Comparison of ENCODE assay signal across 8 mouse cellular contexts in the genomic region with DNA sequence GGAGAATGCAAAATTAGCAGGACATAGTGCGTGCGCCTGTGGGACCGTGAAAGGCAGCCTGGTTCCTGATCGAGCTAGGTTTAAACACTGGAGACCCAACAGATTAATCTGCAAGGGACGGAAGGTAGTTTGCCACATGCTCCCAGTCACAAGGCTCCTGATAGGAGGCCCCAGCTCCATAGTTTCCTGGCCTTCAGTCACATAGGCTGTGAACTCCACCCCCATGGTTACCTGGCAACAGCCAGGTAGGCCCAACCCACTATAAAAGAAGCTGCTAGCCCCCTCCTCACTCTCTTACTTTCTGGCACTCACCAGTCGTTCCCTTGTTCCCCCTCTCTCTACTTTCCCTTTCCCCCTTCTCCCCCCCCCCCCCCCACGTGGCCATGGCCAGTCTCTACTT. TPM values are rescaled to one million over a fixed set of nuclear protein-coding genes. Genes with fewer than 3 reads are reported as not detected.
DNase-seq lines count a peak whose midpoint lies in the region; ATAC-seq and TF ChIP-seq lines count a peak whose summit lies in the region.

No protein-coding gene starts in this region.

- H3K9ac ChIP-seq in lung, embryonic 14.5 days = no peak overlapping the region
- no peak overlapping the region for H3K9ac ChIP-seq in embryonic facial prominence, embryonic 13.5 days
- no peak overlapping the region for H3K9ac ChIP-seq in intestine, embryonic 14.5 days (ENCODE audit: low read length)

- peak; percentile 70 for ATAC-seq in lung, embryonic 14.5 days (ENCODE audit: insufficient read depth)
- peak; percentile 64; the same call in 1 of the 2 replicates for ATAC-seq in embryonic facial prominence, embryonic 13.5 days (ENCODE audit: insufficient number of reproducible peaks, insufficient read depth, low FRiP score, low TSS enrichment, low read depth)
- peak; percentile 82 for ATAC-seq in intestine, embryonic 14.5 days (replicated peaks; ENCODE audit: low FRiP score, low TSS enrichment, low read depth)
- peak; percentile 64 for ATAC-seq in megakaryocyte-erythroid progenitor cell, adult 5-6 weeks (replicated peaks; ENCODE audit: low FRiP score, low TSS enrichment, poor library complexity, severe bottlenecking)

- H3K4me2 ChIP-seq in lung, embryonic 14.5 days = peak overlapping the region; percentile 86
- H3K4me2 ChIP-seq in embryonic facial prominence, embryonic 13.5 days = peak overlapping the region; percentile 75
- H3K4me2 ChIP-seq in intestine, embryonic 14.5 days (ENCODE audit: low read length) = peak overlapping the region; percentile 76

- no peak overlapping the region for H3K27ac ChIP-seq in lung, embryonic 14.5 days (ENCODE audit: low read depth)
- H3K27ac ChIP-seq in embryonic facial prominence, embryonic 13.5 days = no peak overlapping the region
- peak overlapping the region; percentile 12; the same call in 1 of the 2 replicates for H3K27ac ChIP-seq in intestine, embryonic 14.5 days (ENCODE audit: low read depth)

- DNase-seq in lung, embryonic 14.5 days = peak; percentile 50
- no peak for DNase-seq in lung, postnatal 14 days
- DNase-seq in intestine, embryonic 14.5 days (ENCODE audit: low spot score) = no peak
- no peak for DNase-seq in spleen, postnatal 4 days (ENCODE audit: low spot score in 2 of 2)
- no peak for DNase-seq in right cerebral cortex, adult 2 months (ENCODE audit: low spot score in 2 of 2)
- DNase-seq in frontal cortex, postnatal 14 days (ENCODE audit: low spot score in 2 of 2) = no peak

- no peaks in the 10 kb centered on the region for H3K27me3 ChIP-seq in lung, embryonic 14.5 days (ENCODE audit: insufficient read depth, low read length)
- H3K27me3 ChIP-seq in embryonic facial prominence, embryonic 13.5 days = no peaks in the 10 kb centered on the region
- H3K27me3 ChIP-seq in intestine, embryonic 14.5 days (replicated peaks; ENCODE audit: control insufficient read depth, insufficient read depth, low read length) = no peaks in the 10 kb centered on the region

- 27% methylated on average over 7 of the region's 7 CpGs for WGBS in lung, embryonic 14.5 days
- WGBS in embryonic facial prominence, embryonic 13.5 days = 40% methylated on average over 7 of the region's 7 CpGs
- 34% methylated on average over 7 of the region's 7 CpGs for whole genome bisulfite sequencing in intestine, embryonic 14.5 days

- TF ChIP-seq CTCF in lung, embryonic 14.5 days (IDR thresholded peaks at IDR 0.05; ENCODE audit: low read depth) = no peak

- H3K4me3 ChIP-seq in lung, embryonic 14.5 days (ENCODE audit: low read depth, low read length) = peak overlapping the region; percentile 44
- peak overlapping the region; percentile 41 for H3K4me3 ChIP-seq in embryonic facial prominence, embryonic 13.5 days
- H3K4me3 ChIP-seq in intestine, embryonic 14.5 days (ENCODE audit: low read depth, low read length) = peak overlapping the region; percentile 32; the same call in 1 of the 2 replicates

- H3K4me1 ChIP-seq in lung, embryonic 14.5 days (ENCODE audit: insufficient read depth) = no peaks in the 10 kb centered on the region; the same call in 1 of the 2 replicates
- peaks cover 13% of the 10 kb centered on the region for H3K4me1 ChIP-seq in embryonic facial prominence, embryonic 13.5 days
- peaks cover 3% of the 10 kb centered on the region for H3K4me1 ChIP-seq in intestine, embryonic 14.5 days (replicated peaks; ENCODE audit: control insufficient read depth, insufficient read depth, low read length)

- no peaks in the 10 kb centered on the region for H3K36me3 ChIP-seq in lung, embryonic 14.5 days (ENCODE audit: insufficient read depth)
- H3K36me3 ChIP-seq in embryonic facial prominence, embryonic 13.5 days = no peaks in the 10 kb centered on the region
- no peaks in the 10 kb centered on the region for H3K36me3 ChIP-seq in intestine, embryonic 14.5 days (ENCODE audit: control insufficient read depth, insufficient read depth, low read length)

- no peaks in the 10 kb centered on the region for H3K9me3 ChIP-seq in lung, embryonic 14.5 days (ENCODE audit: low read depth, low read length)
- H3K9me3 ChIP-seq in embryonic facial prominence, embryonic 13.5 days = no peaks in the 10 kb centered on the region
- H3K9me3 ChIP-seq in intestine, embryonic 14.5 days (ENCODE audit: control insufficient read depth, low read length) = no peaks in the 10 kb centered on the region

RNA-seq across cellular contexts. Expression of a gene that starts 16.4 kb away (rescaled TPM):
- 139 and 140 TPM in 2 replicates for polyA plus RNA-seq in lung, embryonic 14.5 days (2014; fragmentation: Nextera tagmentation; extraction: Ambion mirVana)
- 121 and 126 TPM in 2 replicates for polyA plus RNA-seq in embryonic facial prominence, embryonic 13.5 days (2015; fragmentation: Nextera tagmentation; extraction: Ambion mirVana)
- polyA plus RNA-seq in intestine, embryonic 14.5 days (2014; fragmentation: Nextera tagmentation; extraction: Ambion mirVana) = 104 and 109 TPM in 2 replicates
- total RNA-seq in megakaryocyte-erythroid progenitor cell, adult 5-6 weeks (2014; fragmentation: Nextera tagmentation) = 118 and 119 TPM in 2 replicates
- total RNA-seq in megakaryocyte-erythroid progenitor cell, adult 5-6 weeks (2017) = 67.6 and 127 TPM in 2 replicates

RNA-seq across cellular contexts. Expression of a gene that starts 50.1 kb away (rescaled TPM):
- polyA plus RNA-seq in lung, embryonic 14.5 days (2014; fragmentation: Nextera tagmentation; extraction: Ambion mirVana) = 13.5 and 15.7 TPM in 2 replicates
- 13.3 and 14.8 TPM in 2 replicates for polyA plus RNA-seq in embryonic facial prominence, embryonic 13.5 days (2015; fragmentation: Nextera tagmentation; extraction: Ambion mirVana)
- 13.9 and 14.1 TPM in 2 replicates for polyA plus RNA-seq in intestine, embryonic 14.5 days (2014; fragmentation: Nextera tagmentation; extraction: Ambion mirVana)
- 17.9 and 47.4 TPM in 2 replicates for total RNA-seq in megakaryocyte-erythroid progenitor cell, adult 5-6 weeks (2014; fragmentation: Nextera tagmentation)
- 9.3 and 16.5 TPM in 2 replicates for total RNA-seq in megakaryocyte-erythroid progenitor cell, adult 5-6 weeks (2017)
